Mouse (Mus musculus): ENCODE measurements at regions not wholly inside any gene's neighbourhood (a gene's known extent, or its start where the extent isn't known, plus 50 kb on each side); places are given as distances from the start of the nearest gene placed in this dataset.

GRCm38 (mm10) chr8:34441756-34442155 lies 330.2 kb upstream of the Gm10131 start:
- Histone ChIP-seq H3K4me1 (ENCODE audit: control insufficient read depth, insufficient read depth, low read length) (no peaks in the 10 kb centered on the region), H3K27me3 (ENCODE audit: control insufficient read depth, insufficient read depth, low read length) (no peaks in the 10 kb centered on the region), H3K36me3 (ENCODE audit: control insufficient read depth, insufficient read depth, low read length) (no peaks in the 10 kb centered on the region), H3K27ac (ENCODE audit: control insufficient read depth, insufficient read depth, low read depth, low read length) (no peak overlapping the region), H3K4me3 (ENCODE audit: control insufficient read depth, low read depth, low read length) (no peak overlapping the region)
- TF ChIP-seq CTCF (IDR thresholded peaks at IDR 0.05; ENCODE audit: control insufficient read depth, insufficient read depth, insufficient replicate concordance, low read depth, low read length) (no peak), POLR2A (IDR thresholded peaks at IDR 0.05; ENCODE audit: control insufficient read depth, low read depth, low read length) (no peak)

- Histone ChIP-seq H3K27me3 (ENCODE audit: control insufficient read depth, insufficient read depth, low read length) (no peaks in the 10 kb centered on the region), H3K4me1 (ENCODE audit: control insufficient read depth, insufficient read depth, low read length) (no peaks in the 10 kb centered on the region), H3K4me3 (ENCODE audit: control insufficient read depth, low read depth, low read length) (no peak overlapping the region), H3K36me3 (ENCODE audit: control insufficient read depth, insufficient read depth, low read length) (no peaks in the 10 kb centered on the region), H3K27ac (ENCODE audit: control insufficient read depth, insufficient read depth, low read depth, low read length) (no peak overlapping the region)
- TF ChIP-seq CTCF (IDR thresholded peaks at IDR 0.05; ENCODE audit: control insufficient read depth, insufficient read depth, insufficient replicate concordance, low read depth, low read length): no peak
- no peak for TF ChIP-seq POLR2A (IDR thresholded peaks at IDR 0.05; ENCODE audit: control insufficient read depth, low read depth, low read length)
Measured at GRCm38 (mm10) chr8:34440771-34441170, 329.2 kb upstream of the Gm10131 start.

GRCm38 (mm10) chr8:34438771-34439170 lies 327.2 kb upstream of the Gm10131 start:
- Histone ChIP-seq H3K4me1 (ENCODE audit: control insufficient read depth, insufficient read depth, low read length) (no peaks in the 10 kb centered on the region), H3K27me3 (ENCODE audit: control insufficient read depth, insufficient read depth, low read length) (no peaks in the 10 kb centered on the region), H3K4me3 (ENCODE audit: control insufficient read depth, low read depth, low read length) (no peak overlapping the region), H3K27ac (ENCODE audit: control insufficient read depth, insufficient read depth, low read depth, low read length) (no peak overlapping the region), H3K36me3 (ENCODE audit: control insufficient read depth, insufficient read depth, low read length) (no peaks in the 10 kb centered on the region)
- TF ChIP-seq POLR2A (IDR thresholded peaks at IDR 0.05; ENCODE audit: control insufficient read depth, low read depth, low read length) (no peak), CTCF (IDR thresholded peaks at IDR 0.05; ENCODE audit: control insufficient read depth, insufficient read depth, insufficient replicate concordance, low read depth, low read length) (no peak)

- H3K27me3 ChIP-seq (ENCODE audit: control insufficient read depth, insufficient read depth, low read length): no peaks in the 10 kb centered on the region
- no peaks in the 10 kb centered on the region for H3K36me3 ChIP-seq (ENCODE audit: control insufficient read depth, insufficient read depth, low read length)
- no peak overlapping the region for H3K27ac ChIP-seq (ENCODE audit: control insufficient read depth, insufficient read depth, low read depth, low read length)
- H3K4me1 ChIP-seq (ENCODE audit: control insufficient read depth, insufficient read depth, low read length): no peaks in the 10 kb centered on the region
- no peak overlapping the region for H3K4me3 ChIP-seq (ENCODE audit: control insufficient read depth, low read depth, low read length)
- TF ChIP-seq CTCF (IDR thresholded peaks at IDR 0.05; ENCODE audit: control insufficient read depth, insufficient read depth, insufficient replicate concordance, low read depth, low read length) (no peak), POLR2A (IDR thresholded peaks at IDR 0.05; ENCODE audit: control insufficient read depth, low read depth, low read length) (no peak)
Measured at GRCm38 (mm10) chr8:34431985-34432384, 320.4 kb upstream of the Gm10131 start.

GRCm38 (mm10) chr8:34429231-34429630 lies 317.7 kb upstream of the Gm10131 start:
- H3K36me3 ChIP-seq (ENCODE audit: control insufficient read depth, insufficient read depth, low read length): no peaks in the 10 kb centered on the region
- H3K4me3 ChIP-seq (ENCODE audit: control insufficient read depth, low read depth, low read length): no peak overlapping the region
- H3K4me1 ChIP-seq (ENCODE audit: control insufficient read depth, insufficient read depth, low read length): no peaks in the 10 kb centered on the region
- no peak overlapping the region for H3K27ac ChIP-seq (ENCODE audit: control insufficient read depth, insufficient read depth, low read depth, low read length)
- H3K27me3 ChIP-seq (ENCODE audit: control insufficient read depth, insufficient read depth, low read length): no peaks in the 10 kb centered on the region
- TF ChIP-seq CTCF (IDR thresholded peaks at IDR 0.05; ENCODE audit: control insufficient read depth, insufficient read depth, insufficient replicate concordance, low read depth, low read length) (no peak), POLR2A (IDR thresholded peaks at IDR 0.05; ENCODE audit: control insufficient read depth, low read depth, low read length) (no peak)

- Histone ChIP-seq H3K27me3 (ENCODE audit: control insufficient read depth, insufficient read depth, low read length) (no peaks in the 10 kb centered on the region), H3K36me3 (ENCODE audit: control insufficient read depth, insufficient read depth, low read length) (no peaks in the 10 kb centered on the region), H3K4me3 (ENCODE audit: control insufficient read depth, low read depth, low read length) (no peak overlapping the region), H3K27ac (ENCODE audit: control insufficient read depth, insufficient read depth, low read depth, low read length) (no peak overlapping the region), H3K4me1 (ENCODE audit: control insufficient read depth, insufficient read depth, low read length) (peaks cover 6% of the 10 kb centered on the region)
- TF ChIP-seq CTCF (IDR thresholded peaks at IDR 0.05; ENCODE audit: control insufficient read depth, insufficient read depth, insufficient replicate concordance, low read depth, low read length): no peak
- no peak for TF ChIP-seq POLR2A (IDR thresholded peaks at IDR 0.05; ENCODE audit: control insufficient read depth, low read depth, low read length)
Measured at GRCm38 (mm10) chr8:34401571-34401970, 290.0 kb upstream of the Gm10131 start.

- Histone ChIP-seq H3K4me1 (ENCODE audit: control insufficient read depth, insufficient read depth, low read length) (peaks cover 6% of the 10 kb centered on the region), H3K4me3 (ENCODE audit: control insufficient read depth, low read depth, low read length) (no peak overlapping the region), H3K27me3 (ENCODE audit: control insufficient read depth, insufficient read depth, low read length) (no peaks in the 10 kb centered on the region), H3K27ac (ENCODE audit: control insufficient read depth, insufficient read depth, low read depth, low read length) (no peak overlapping the region), H3K36me3 (ENCODE audit: control insufficient read depth, insufficient read depth, low read length) (no peaks in the 10 kb centered on the region)
- no peak for TF ChIP-seq POLR2A (IDR thresholded peaks at IDR 0.05; ENCODE audit: control insufficient read depth, low read depth, low read length)
- no peak for TF ChIP-seq CTCF (IDR thresholded peaks at IDR 0.05; ENCODE audit: control insufficient read depth, insufficient read depth, insufficient replicate concordance, low read depth, low read length)
Measured at GRCm38 (mm10) chr8:34398914-34399813, 287.6 kb upstream of the Gm10131 start.

Measured in testis, adult 2 months (tissue).